Mouse (Mus musculus) adrenal gland, postnatal 4 days (tissue): ENCODE results near the gene Gtf2h2. TPM values are rescaled to one million over a fixed set of nuclear protein-coding genes. Genes with fewer than 3 reads are reported as not detected.
"Not testable (repeated sequence)": the region's sequence is repeated elsewhere in the genome, so short reads cannot be mapped to it uniquely, and the experiment has no call there.

ENCODE experiments used
- DNase-seq, 2 experiments: peaks; one replicate each; pipeline ENCODE4 v3.0.0; 2021 to 2022; ENCODE audit warnings: low spot score in 2 of 2, mixed read lengths in 2 of 2
- total RNA-seq, 2 experiments: library from RNA; stranded (reverse); gene quantifications; 2 replicates each; pipeline ENCODE4 v1.2.3; 2021

Gtf2h2 gene
- total RNA-seq, 2 experiments from 2014 or later = 49.5 to 55.6 TPM

- DNase-seq = no peak
These were observed 934 bp upstream of the Gtf2h2 start for GRCm38 (mm10) chr13:100493313-100493712.

GRCm38 (mm10) chr13:100491623-100492022, 756 bp downstream of the Gtf2h2 start:
- DNase-seq = no peak

DNA sequence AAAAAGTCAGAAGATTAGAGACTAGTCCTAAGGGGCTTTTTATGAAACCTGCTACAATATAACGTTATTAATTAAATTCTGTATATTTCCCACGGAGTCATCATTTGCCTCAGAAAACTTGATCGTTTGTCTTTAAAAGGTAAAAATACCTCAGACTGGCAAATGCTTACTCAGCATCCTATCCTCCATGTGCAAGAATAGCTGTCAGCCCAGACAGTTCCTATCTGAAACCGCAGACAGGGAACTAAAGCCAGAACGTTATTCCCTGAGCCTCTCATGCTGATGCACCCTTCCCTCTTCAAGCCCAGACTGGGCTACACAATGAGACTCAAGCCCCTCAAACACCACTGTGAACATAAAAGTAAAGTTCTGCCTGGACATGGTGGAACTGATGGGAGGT, 2.0 kb downstream of the Gtf2h2 start:
- no peak for DNase-seq

- DNase-seq = no peak
These were observed 8.8 kb downstream of the Gtf2h2 start for GRCm38 (mm10) chr13:100483610-100484009.

DNA sequence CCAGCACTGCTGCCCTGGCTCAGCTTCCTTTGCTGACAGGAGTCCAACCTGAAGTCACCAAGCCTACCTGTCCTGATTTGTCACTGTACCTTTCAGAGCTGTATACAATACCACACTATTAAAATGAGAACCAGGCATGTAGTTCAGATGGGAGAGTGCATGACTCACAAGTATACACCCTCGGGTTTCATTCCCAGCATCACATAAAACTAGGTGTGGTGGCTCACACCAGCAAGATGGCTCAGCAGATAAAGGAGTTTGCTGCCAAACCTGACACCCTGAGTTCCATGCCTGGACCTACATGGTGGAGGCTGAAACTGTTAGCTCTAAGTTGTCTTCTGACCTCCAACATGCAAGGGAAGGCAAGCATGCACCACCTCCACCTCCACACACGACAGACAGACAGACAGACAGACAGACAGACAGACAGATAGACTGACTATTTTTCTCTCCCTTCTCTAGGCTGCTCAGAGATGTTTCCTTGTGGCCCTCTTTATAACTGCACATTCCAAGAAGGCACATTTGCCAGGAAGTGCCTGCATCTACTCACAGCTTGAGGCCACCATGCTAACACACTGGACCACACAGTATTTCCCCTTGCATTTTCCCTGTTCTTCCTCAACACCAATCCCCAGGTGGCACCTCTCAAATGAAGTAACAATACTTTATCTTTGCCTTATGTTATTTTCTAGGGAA, 28.7 kb downstream of the Gtf2h2 start:
- DNase-seq = no peak

GRCm38 (mm10) chr13:100461336-100461735, 31.0 kb downstream of the Gtf2h2 start:
- DNase-seq = no peak

DNA sequence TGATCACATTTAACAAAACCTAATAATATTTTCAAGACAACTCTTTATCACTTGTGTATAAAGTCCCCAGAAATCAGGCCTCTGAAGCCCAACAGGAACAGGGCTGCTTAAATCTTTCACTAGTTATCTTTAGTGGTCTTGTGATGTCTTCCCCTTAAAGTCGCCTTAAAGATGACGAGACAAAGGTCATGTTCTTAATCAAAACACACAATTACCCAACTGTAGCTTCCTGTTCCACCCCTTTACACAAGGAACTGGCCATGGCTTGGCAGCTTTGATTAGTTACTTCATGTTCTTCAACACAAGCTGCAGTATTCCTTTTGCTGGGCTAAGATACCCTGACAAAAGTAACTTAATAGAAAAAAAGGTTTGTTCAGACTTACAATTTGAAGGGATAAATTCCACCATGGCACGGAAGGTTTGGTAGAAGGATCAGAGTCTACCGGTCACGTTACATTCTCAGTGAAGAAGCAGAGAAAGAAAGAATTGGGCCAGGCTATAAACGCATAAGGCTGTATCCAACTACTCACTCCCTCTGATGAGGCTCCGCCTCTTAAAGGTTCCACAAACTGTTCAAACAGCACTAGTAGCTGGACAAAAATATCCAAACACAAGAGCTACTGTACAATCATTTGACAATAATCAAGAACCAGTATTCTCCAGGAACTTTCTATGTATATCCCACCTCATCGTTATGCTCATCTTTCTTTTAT, 39.8 kb downstream of the Gtf2h2 start, which contains the start of gene Naip1:
Gene Naip1 (minus strand): TSS at position 455 of the 713 bp plus-strand sequence.
- DNase-seq = not testable (repeated sequence)

- no peak for DNase-seq
These were observed 42.9 kb downstream of the Gtf2h2 start for GRCm38 (mm10) chr13:100449495-100449894.

DNA sequence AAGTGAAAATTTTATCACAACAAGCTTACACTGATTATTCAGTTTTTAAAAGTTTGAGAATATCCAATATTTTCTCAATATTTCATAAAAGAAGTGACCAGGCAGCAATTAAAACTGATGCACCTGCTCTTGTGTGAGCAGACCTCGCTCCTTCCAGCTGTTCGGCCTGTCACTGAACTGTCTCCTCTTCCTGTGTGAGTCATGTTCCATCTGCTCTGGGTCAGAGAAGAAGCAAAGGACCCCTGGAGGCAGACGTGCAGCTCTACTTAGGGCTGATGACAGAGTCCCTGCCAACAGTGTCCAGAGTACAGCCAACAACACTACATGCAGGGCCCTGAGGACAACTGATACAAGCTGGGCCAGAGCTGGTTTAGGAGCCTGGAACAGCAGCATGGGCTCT, 52.3 kb downstream of the Gtf2h2 start:
- no peak for DNase-seq

DNA sequence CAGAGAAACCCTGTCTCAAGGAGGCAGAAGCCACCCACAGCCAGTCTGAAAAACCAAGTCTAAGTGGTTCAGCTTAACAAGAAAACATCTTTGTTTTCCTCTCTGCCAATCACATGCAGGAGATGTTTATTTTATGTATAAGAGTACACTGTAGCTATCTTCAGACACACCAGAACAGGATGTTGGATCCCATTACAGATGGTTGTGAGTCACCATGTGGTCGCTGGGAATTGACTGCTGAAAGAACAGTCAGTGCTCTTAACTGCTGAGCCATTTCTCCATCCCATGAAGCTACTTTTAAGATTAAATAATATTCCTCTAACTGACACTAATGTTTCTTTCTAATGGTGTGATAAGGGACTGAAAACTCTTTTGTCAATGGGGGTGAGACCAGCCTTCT, 53.7 kb downstream of the Gtf2h2 start:
- DNase-seq = no peak

GRCm38 (mm10) chr13:100437322-100437825, 55.0 kb downstream of the Gtf2h2 start:
- DNase-seq = no peak

- not testable (repeated sequence) for DNase-seq
These were observed 55.7 kb downstream of the Gtf2h2 start for GRCm38 (mm10) chr13:100436556-100437163.

DNA sequence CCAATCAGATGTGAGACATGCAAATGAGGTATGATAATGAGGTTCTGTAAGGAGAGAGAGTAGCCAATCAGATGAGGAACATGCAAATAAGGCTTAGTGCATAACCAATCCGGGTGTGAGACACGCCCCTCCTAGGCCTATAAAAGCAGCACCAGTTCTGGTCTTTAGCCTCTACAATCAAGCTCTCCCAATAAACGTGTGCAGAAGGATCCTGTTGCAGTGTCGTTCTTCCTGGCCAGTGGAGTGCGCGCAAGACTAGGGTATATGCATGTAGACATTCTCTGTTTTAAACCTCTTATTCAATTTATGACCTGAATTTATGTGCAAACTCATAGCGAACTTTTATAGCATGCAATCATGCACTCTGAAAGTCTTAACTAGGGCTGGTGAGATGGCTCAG, 72.4 kb downstream of the Gtf2h2 start:
- not testable (repeated sequence) for DNase-seq

- DNase-seq = no peak
These were observed 78.0 kb downstream of the Gtf2h2 start for GRCm38 (mm10) chr13:100414428-100414827.

Other genes starting within 250 kb of the Gtf2h2 start
- gene Naip5, start 246.3 kb downstream of the Gtf2h2 start, total RNA-seq = 1 to 10 TPM; 5.8 to 6.7 TPM
- under 1 TPM; 0.59 to 0.67 TPM for gene Naip6, start 174.9 kb downstream of the Gtf2h2 start, total RNA-seq
- under 1 TPM; 0.06 to 0.17 TPM for gene Naip1, start 39.7 kb downstream of the Gtf2h2 start, total RNA-seq
- 10 to 100 TPM; 16.1 to 18.5 TPM for gene Ocln, start 60.1 kb upstream of the Gtf2h2 start, total RNA-seq
- gene Marveld2, start 124.4 kb upstream of the Gtf2h2 start, total RNA-seq = 1 to 10 TPM; 2.6 to 4.4 TPM
- gene Ak6, start 158.4 kb upstream of the Gtf2h2 start, total RNA-seq = 10 to 100 TPM; 90.4 to 92.4 TPM
- gene Rad17, start 158.5 kb upstream of the Gtf2h2 start, total RNA-seq = 10 to 100 TPM; 21.6 to 22.0 TPM
- gene Taf9, start 159.0 kb upstream of the Gtf2h2 start, total RNA-seq = 10 to 100 TPM; 10.1 to 15.0 TPM
- gene Ccdc125, start 177.1 kb upstream of the Gtf2h2 start, total RNA-seq = 1 to 10 TPM; 3.3 to 3.7 TPM
- 10 to 100 TPM; 66.5 to 68.2 TPM for gene Cdk7, start 238.4 kb upstream of the Gtf2h2 start, total RNA-seq